8 mouse cellular contexts compared by ENCODE assay signal in the genomic region with DNA sequence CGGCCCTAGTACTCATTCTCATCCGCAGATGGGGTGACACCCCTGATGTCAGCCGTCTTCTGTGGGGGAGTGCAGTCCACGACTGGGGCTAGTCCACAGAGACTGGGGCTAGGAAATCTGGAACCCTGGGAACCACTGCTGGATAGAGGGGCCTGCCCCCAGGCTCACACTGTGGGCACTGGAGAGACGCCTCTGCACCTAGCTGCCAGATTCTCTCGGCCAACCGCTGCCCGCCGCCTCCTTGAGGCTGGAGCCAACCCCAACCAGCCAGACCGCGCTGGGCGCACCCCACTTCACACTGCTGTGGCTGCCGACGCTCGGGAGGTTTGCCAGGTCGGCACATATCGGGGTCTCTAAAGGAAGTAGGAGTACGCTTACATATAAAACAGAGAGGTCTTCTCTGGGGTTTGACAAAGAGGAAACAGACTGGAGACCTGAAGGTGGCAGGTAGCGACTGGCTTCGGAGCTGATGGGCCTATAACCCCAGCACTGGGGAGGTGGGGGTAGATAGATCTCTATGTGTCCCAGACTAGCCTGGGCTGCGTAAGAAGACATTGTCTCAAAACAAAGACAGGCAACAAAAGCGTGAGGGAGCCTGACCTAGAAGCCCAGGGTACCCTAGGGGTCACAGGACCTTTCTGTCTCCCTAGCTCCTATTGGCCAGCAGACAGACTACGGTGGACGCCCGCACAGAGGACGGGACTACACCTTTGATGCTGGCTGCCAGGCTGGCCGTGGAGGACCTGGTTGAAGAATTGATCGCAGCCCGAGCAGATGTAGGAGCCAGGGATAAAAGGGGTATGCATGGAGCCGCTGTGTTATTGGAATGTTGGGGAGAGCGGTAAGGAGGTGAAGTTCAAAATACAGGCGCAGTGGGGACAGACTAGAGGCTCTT. TPM values are rescaled to one million over a fixed set of nuclear protein-coding genes. Genes with fewer than 3 reads are reported as not detected.
DNase-seq lines count a peak whose midpoint lies in the region; ATAC-seq and TF ChIP-seq lines count a peak whose summit lies in the region.

No protein-coding gene starts in this region.

- WGBS in forebrain, postnatal 0 days = 12% methylated on average over 32 of the region's 32 CpGs
- WGBS in macrophage (ENCODE audit: missing documents) = 54% methylated on average over 32 of the region's 32 CpGs

- peak overlapping the region; percentile 97 for H3K27ac ChIP-seq in layer of hippocampus, adult 2 months
- H3K27ac ChIP-seq in forebrain, postnatal 0 days (ENCODE audit: low read depth, low read length) = peak overlapping the region; percentile 99
- H3K27ac ChIP-seq in macrophage = no peak overlapping the region

- no peaks in the 10 kb centered on the region for H3K27me3 ChIP-seq in forebrain, postnatal 0 days (ENCODE audit: insufficient read depth, low read length)

- H3K4me3 ChIP-seq in layer of hippocampus, adult 2 months = peak overlapping the region; percentile 93
- peak overlapping the region; percentile 69 for H3K4me3 ChIP-seq in forebrain, postnatal 0 days (ENCODE audit: low read depth, low read length)
- H3K4me3 ChIP-seq in macrophage (ENCODE audit: inconsistent target) = peak overlapping the region; percentile 40; the same call in 1 of the 2 replicates

- ATAC-seq in forebrain, postnatal 0 days = no peak; the same call in 1 of the 2 replicates
- ATAC-seq in inflammation-experienced regulatory T-cells, adult 6 months = no peak

- H3K36me3 ChIP-seq in forebrain, postnatal 0 days (ENCODE audit: insufficient read depth) = no peaks in the 10 kb centered on the region
- H3K36me3 ChIP-seq in macrophage (ENCODE audit: inconsistent target) = no peaks in the 10 kb centered on the region

- no peak for TF ChIP-seq CTCF in layer of hippocampus, adult 2 months (conservative IDR thresholded peaks at IDR 0.05)
- TF ChIP-seq CTCF in forebrain, postnatal 0 days (IDR thresholded peaks at IDR 0.05; ENCODE audit: low read depth) = no peak

- no peaks in the 10 kb centered on the region for H3K9me3 ChIP-seq in forebrain, postnatal 0 days (ENCODE audit: low read length)

- peak overlapping the region; percentile 98 for H3K4me2 ChIP-seq in forebrain, postnatal 0 days (ENCODE audit: low read depth)

- peaks cover 20% of the 10 kb centered on the region for H3K4me1 ChIP-seq in forebrain, postnatal 0 days (ENCODE audit: insufficient read depth)

- H3K9ac ChIP-seq in forebrain, postnatal 0 days = peak overlapping the region; percentile 87

- intact Hi-C loops in gastrocnemius, postnatal 36 days (cut with DNase I) = no loop called here

- no peak for DNase-seq in layer of hippocampus, adult 2 months (ENCODE audit: low spot score in 2 of 2)
- no peak for DNase-seq in layer of hippocampus, adult 9-10 months (ENCODE audit: low spot score)
- peak; percentile 65 for DNase-seq in cerebellum, adult 9-10 months
- peak; percentile 60 for DNase-seq in forebrain, postnatal 0 days
- no peak for DNase-seq in frontal cortex, postnatal 25 days (ENCODE audit: low spot score in 2 of 2)
- DNase-seq in gastrocnemius, postnatal 36 days = no peak

- H3K79me2 ChIP-seq in macrophage (ENCODE audit: inconsistent target) = peaks cover 35% of the 10 kb centered on the region

RNA-seq across cellular contexts. Expression of gene Gpsm3, which starts 3.5 kb away (rescaled TPM):
- 1 to 10 TPM; 2.4 to 2.5 TPM for total RNA-seq in layer of hippocampus, adult 2 months (2021)
- 1.2 and 2.4 TPM in 2 replicates for total RNA-seq in forebrain, postnatal 0 days (2014; rRNA removed)
- 4.2 and 4.6 TPM in 2 replicates for polyA plus RNA-seq in forebrain, postnatal 0 days (2015; fragmentation: Nextera tagmentation; extraction: Ambion mirVana)
- total RNA-seq in macrophage (2018; cell fraction: chromatin; rRNA removed) = 10 to 100 TPM in 22 of 26 experiments, 1 to 10 TPM in 4; 4.8 to 81.2 (median 28.1) TPM
- total RNA-seq in macrophage (2018; cell fraction: cytosol; rRNA removed) = 100 to 1,000 TPM; 107 to 228 (median 174) TPM
- total RNA-seq in macrophage (2018; cell fraction: nucleus; rRNA removed) = 100 to 1,000 TPM in 5 of 26 experiments, 10 to 100 TPM in 21; 22.6 to 150 (median 71.5) TPM
- 124 to 167 TPM (median 152 TPM) in 3 replicates for polyA plus RNA-seq in macrophage (2018)
- 100 to 1,000 TPM; 236 to 278 (median 276) TPM for polyA plus RNA-seq in inflammation-experienced regulatory T-cells, adult 6 months (2017; shearing (Covaris generic))
- 1 to 10 TPM; 1.9 to 2.8 TPM for total RNA-seq in gastrocnemius, postnatal 36 days (2021)

RNA-seq across cellular contexts. Expression of gene Pbx2, which starts 4.9 kb away (rescaled TPM):
- total RNA-seq in layer of hippocampus, adult 2 months (2021) = 10 to 100 TPM; 66.9 to 69.5 TPM
- total RNA-seq in forebrain, postnatal 0 days (2014; rRNA removed) = 56.7 and 75.2 TPM in 2 replicates
- polyA plus RNA-seq in forebrain, postnatal 0 days (2015; fragmentation: Nextera tagmentation; extraction: Ambion mirVana) = 3.9 and 5.9 TPM in 2 replicates
- total RNA-seq in macrophage (2018; cell fraction: chromatin; rRNA removed) = 100 to 1,000 TPM in 3 of 26 experiments, 10 to 100 TPM in 23; 13.4 to 110 (median 51.5) TPM
- total RNA-seq in macrophage (2018; cell fraction: cytosol; rRNA removed) = 10 to 100 TPM; 23.9 to 61.8 (median 51.4) TPM
- total RNA-seq in macrophage (2018; cell fraction: nucleus; rRNA removed) = 10 to 100 TPM; 18.6 to 84.5 (median 38.1) TPM
- polyA plus RNA-seq in macrophage (2018) = 44.7 to 64.2 TPM (median 45.7 TPM) in 3 replicates
- 10 to 100 TPM in 1 of 3 experiments, 1 to 10 TPM in 2; 4.1 to 11.8 (median 8.8) TPM for polyA plus RNA-seq in inflammation-experienced regulatory T-cells, adult 6 months (2017; shearing (Covaris generic))
- 10 to 100 TPM; 12.1 to 13.9 TPM for total RNA-seq in gastrocnemius, postnatal 36 days (2021)

RNA-seq across cellular contexts. Expression of gene Ager, which starts 11.5 kb away (rescaled TPM):
- under 1 TPM; 0.79 to 0.83 TPM for total RNA-seq in layer of hippocampus, adult 2 months (2021)
- 1.8 and 2.8 TPM in 2 replicates for total RNA-seq in forebrain, postnatal 0 days (2014; rRNA removed)
- 0.92 and 1.2 TPM in 2 replicates for polyA plus RNA-seq in forebrain, postnatal 0 days (2015; fragmentation: Nextera tagmentation; extraction: Ambion mirVana)
- total RNA-seq in macrophage (2018; cell fraction: chromatin; rRNA removed) = 10 to 100 TPM in 5 of 26 experiments, 1 to 10 TPM in 20, under 1 TPM in 1; 0.71 to 15.6 (median 6.0) TPM
- under 1 TPM in 14 of 26 experiments, not detected in 12; 0.11 to 0.44 (median 0.22) TPM for total RNA-seq in macrophage (2018; cell fraction: cytosol; rRNA removed)
- 1 to 10 TPM in 22 of 26 experiments, under 1 TPM in 4; 0.72 to 9.9 (median 2.8) TPM for total RNA-seq in macrophage (2018; cell fraction: nucleus; rRNA removed)
- polyA plus RNA-seq in macrophage (2018) = 0.22 to 0.38 TPM (median 0.27 TPM) in 3 replicates
- 1 to 10 TPM in 2 of 3 experiments, under 1 TPM in 1; 0.58 to 3.7 (median 2.3) TPM for polyA plus RNA-seq in inflammation-experienced regulatory T-cells, adult 6 months (2017; shearing (Covaris generic))
- under 1 TPM in 1 of 2 experiments, not detected in 1; 0.28 TPM for total RNA-seq in gastrocnemius, postnatal 36 days (2021)

RNA-seq across cellular contexts. Expression of gene Rnf5, which starts 17.4 kb away (rescaled TPM):
- total RNA-seq in layer of hippocampus, adult 2 months (2021) = 10 to 100 TPM; 72.1 to 80.3 TPM
- 39.0 and 45.3 TPM in 2 replicates for total RNA-seq in forebrain, postnatal 0 days (2014; rRNA removed)
- 245 and 252 TPM in 2 replicates for polyA plus RNA-seq in forebrain, postnatal 0 days (2015; fragmentation: Nextera tagmentation; extraction: Ambion mirVana)
- 10 to 100 TPM in 14 of 26 experiments, 1 to 10 TPM in 12; 1.4 to 22.9 (median 11.5) TPM for total RNA-seq in macrophage (2018; cell fraction: chromatin; rRNA removed)
- total RNA-seq in macrophage (2018; cell fraction: cytosol; rRNA removed) = 10 to 100 TPM; 35.2 to 53.0 (median 44.0) TPM
- 10 to 100 TPM in 22 of 26 experiments, 1 to 10 TPM in 4; 8.7 to 49.5 (median 22.8) TPM for total RNA-seq in macrophage (2018; cell fraction: nucleus; rRNA removed)
- polyA plus RNA-seq in macrophage (2018) = 45.1 to 50.3 TPM (median 47.5 TPM) in 3 replicates
- 10 to 100 TPM; 41.2 to 71.2 (median 59.5) TPM for polyA plus RNA-seq in inflammation-experienced regulatory T-cells, adult 6 months (2017; shearing (Covaris generic))
- total RNA-seq in gastrocnemius, postnatal 36 days (2021) = 10 to 100 TPM; 17.3 to 18.0 TPM

RNA-seq across cellular contexts. Expression of gene Agpat1, which starts 17.9 kb away (rescaled TPM):
- 100 to 1,000 TPM; 153 to 160 TPM for total RNA-seq in layer of hippocampus, adult 2 months (2021)
- total RNA-seq in forebrain, postnatal 0 days (2014; rRNA removed) = 187 and 217 TPM in 2 replicates
- polyA plus RNA-seq in forebrain, postnatal 0 days (2015; fragmentation: Nextera tagmentation; extraction: Ambion mirVana) = 88.5 and 104 TPM in 2 replicates
- total RNA-seq in macrophage (2018; cell fraction: chromatin; rRNA removed) = 10 to 100 TPM; 23.6 to 67.0 (median 37.8) TPM
- total RNA-seq in macrophage (2018; cell fraction: cytosol; rRNA removed) = 100 to 1,000 TPM in 3 of 26 experiments, 10 to 100 TPM in 23; 62.1 to 103 (median 87.3) TPM
- 10 to 100 TPM; 52.2 to 90.0 (median 71.3) TPM for total RNA-seq in macrophage (2018; cell fraction: nucleus; rRNA removed)
- polyA plus RNA-seq in macrophage (2018) = 67.5 to 77.3 TPM (median 76.0 TPM) in 3 replicates
- 10 to 100 TPM; 14.5 to 20.8 (median 19.4) TPM for polyA plus RNA-seq in inflammation-experienced regulatory T-cells, adult 6 months (2017; shearing (Covaris generic))
- 10 to 100 TPM; 61.5 to 63.2 TPM for total RNA-seq in gastrocnemius, postnatal 36 days (2021)

Comparison
In these comparisons a context has a peak if more than half of its experiments do, and no peak if none do; other contexts are left out.
1. DNase-seq: peak in cerebellum, adult 9-10 months (single experiment) and forebrain, postnatal 0 days (single experiment); none in layer of hippocampus, adult 2 months (0 of 2), layer of hippocampus, adult 9-10 months (single experiment), frontal cortex, postnatal 25 days (0 of 2) and gastrocnemius, postnatal 36 days (0 of 2).
2. H3K4me3 ChIP-seq: peak in every context shown above with its lines; median percentile 93 in layer of hippocampus, adult 2 months; 69 in forebrain, postnatal 0 days; 40 in macrophage.